Mouse (Mus musculus) lung, adult 2 months (tissue): Measurements from ENCODE around the gene Dzip1.

Experiments used
- CTCF ChIP-seq: fragments of 200-500 bp; IDR thresholded peaks from 2 replicates; pipeline ENCODE4 v1.5.1; 2011; ENCODE audit warnings: mild to moderate bottlenecking, low read length, control low read depth; ENCODE audit not compliant: insufficient read depth
- POLR2A ChIP-seq: fragments of 200-500 bp; IDR thresholded peaks from 2 replicates; pipeline ENCODE4 v1.6.1; 2011; ENCODE audit warnings: low read depth, mild to moderate bottlenecking, control low read depth, low read length, borderline replicate concordance; ENCODE audit errors: extremely low read depth

- TF ChIP-seq CTCF (no peak), POLR2A (no peak)
Observed at GRCm38 (mm10) chr14:118920654-118921053, 4.6 kb downstream of the Dzip1 start.
